Mouse (Mus musculus): ENCODE measurements at regions not wholly inside any gene's neighbourhood (a gene's known extent, or its start where the extent isn't known, plus 50 kb on each side); places are given as distances from the start of the nearest gene placed in this dataset.

- no peak for ATAC-seq (replicated peaks; ENCODE audit: low FRiP score, low read depth)
- no peaks in the 10 kb centered on the region for H3K36me3 ChIP-seq (ENCODE audit: insufficient read depth, low read length)
- peak; percentile 75 for TF ChIP-seq CTCF (IDR thresholded peaks at IDR 0.05; ENCODE audit: low read depth)
- H3K4me1 ChIP-seq (replicated peaks; ENCODE audit: insufficient read depth, low read length) = no peaks in the 10 kb centered on the region
- WGBS = 43% methylated on average over 3 of the region's 3 CpGs
- no peak overlapping the region for H3K4me2 ChIP-seq (ENCODE audit: low read length)
- no peak overlapping the region for H3K9ac ChIP-seq (ENCODE audit: low read depth, low read length)
- no peaks in the 10 kb centered on the region for H3K9me3 ChIP-seq (replicated peaks; ENCODE audit: low read length)
- H3K27me3 ChIP-seq (ENCODE audit: insufficient read depth, low read length) = no peaks in the 10 kb centered on the region
- no peak overlapping the region for H3K4me3 ChIP-seq (replicated peaks; ENCODE audit: low read depth, low read length)
- H3K27ac ChIP-seq = no peak overlapping the region
- peak; percentile 68 for DNase-seq (ENCODE audit: low spot score)
Measured at GRCm38 (mm10) chr9:116511450-116511849, 336.3 kb upstream of the Tgfbr2 start.

DNA sequence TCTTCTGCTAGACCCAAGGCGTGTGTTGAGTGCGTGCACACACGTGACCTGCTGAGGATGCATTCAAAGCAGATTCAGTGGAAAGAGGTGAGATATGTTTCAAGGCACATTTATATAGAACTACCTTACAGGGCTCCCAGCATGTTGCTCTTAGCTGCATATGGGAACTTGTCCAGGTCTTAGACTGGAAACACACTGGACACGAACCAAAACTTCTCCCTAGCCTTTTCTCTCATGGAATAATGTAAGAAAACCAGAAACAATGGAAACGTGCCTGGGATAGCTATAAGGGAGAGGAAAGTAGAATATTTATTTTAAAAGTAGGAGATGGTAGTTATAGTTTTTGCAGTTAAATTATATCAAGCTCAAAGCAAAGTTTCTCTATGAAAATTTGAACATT is 332.6 kb upstream of the Tgfbr2 start:
- ATAC-seq (replicated peaks; ENCODE audit: low FRiP score, low read depth) = no peak
- Histone ChIP-seq H3K4me1 (replicated peaks; ENCODE audit: insufficient read depth, low read length) (no peaks in the 10 kb centered on the region), H3K36me3 (ENCODE audit: insufficient read depth, low read length) (no peaks in the 10 kb centered on the region), H3K9me3 (replicated peaks; ENCODE audit: low read length) (no peaks in the 10 kb centered on the region), H3K4me2 (ENCODE audit: low read length) (no peak overlapping the region), H3K27me3 (ENCODE audit: insufficient read depth, low read length) (no peaks in the 10 kb centered on the region), H3K27ac (no peak overlapping the region), H3K9ac (ENCODE audit: low read depth, low read length) (no peak overlapping the region), H3K4me3 (replicated peaks; ENCODE audit: low read depth, low read length) (no peak overlapping the region)
- DNase-seq (ENCODE audit: low spot score) = no peak
- TF ChIP-seq CTCF (IDR thresholded peaks at IDR 0.05; ENCODE audit: low read depth) = no peak
- 87% methylated on average over 5 of the region's 5 CpGs for WGBS

DNA sequence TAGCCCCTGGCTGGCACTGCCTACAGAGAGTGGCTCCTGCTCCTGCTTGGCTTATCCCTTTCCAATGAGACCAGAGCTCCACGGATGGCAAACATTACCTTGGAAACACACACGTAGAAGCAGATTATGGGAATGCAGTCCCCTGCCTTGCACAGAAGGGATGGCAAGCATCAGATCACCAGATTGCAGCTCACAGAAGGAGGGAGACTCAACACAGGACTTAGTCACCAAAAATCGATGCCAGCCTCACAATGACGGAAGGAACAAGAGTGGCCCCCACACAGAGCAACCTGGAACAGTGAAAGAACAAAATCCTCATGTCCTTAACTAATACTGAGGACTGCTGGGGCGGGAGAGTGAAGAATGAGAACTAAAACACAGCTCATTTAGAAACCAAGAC is 327.7 kb upstream of the Tgfbr2 start:
- no peaks in the 10 kb centered on the region for H3K9me3 ChIP-seq (replicated peaks; ENCODE audit: low read length)
- WGBS = 63% methylated on average over 5 of the region's 5 CpGs

GRCm38 (mm10) chr9:116500951-116501350 is 325.8 kb upstream of the Tgfbr2 start:
- no peak overlapping the region for H3K4me3 ChIP-seq (replicated peaks; ENCODE audit: low read depth, low read length)
- no peak overlapping the region for H3K9ac ChIP-seq (ENCODE audit: low read depth, low read length)
- no peak for ATAC-seq (replicated peaks; ENCODE audit: low FRiP score, low read depth)
- DNase-seq (ENCODE audit: low spot score) = no peak
- TF ChIP-seq CTCF (IDR thresholded peaks at IDR 0.05; ENCODE audit: low read depth) = no peak
- WGBS = 94% methylated on average over 3 of the region's 3 CpGs
- H3K27me3 ChIP-seq (ENCODE audit: insufficient read depth, low read length) = no peaks in the 10 kb centered on the region
- H3K36me3 ChIP-seq (ENCODE audit: insufficient read depth, low read length) = no peaks in the 10 kb centered on the region
- H3K27ac ChIP-seq = no peak overlapping the region
- H3K9me3 ChIP-seq (replicated peaks; ENCODE audit: low read length) = no peaks in the 10 kb centered on the region
- no peaks in the 10 kb centered on the region for H3K4me1 ChIP-seq (replicated peaks; ENCODE audit: insufficient read depth, low read length)
- H3K4me2 ChIP-seq (ENCODE audit: low read length) = no peak overlapping the region

More for the DNA sequence above, 327.7 kb upstream of the Tgfbr2 start:
- no peak overlapping the region for H3K4me2 ChIP-seq (ENCODE audit: low read length)
- H3K27me3 ChIP-seq (ENCODE audit: insufficient read depth, low read length) = no peaks in the 10 kb centered on the region
- no peak overlapping the region for H3K4me3 ChIP-seq (replicated peaks; ENCODE audit: low read depth, low read length)
- H3K36me3 ChIP-seq (ENCODE audit: insufficient read depth, low read length) = no peaks in the 10 kb centered on the region
- H3K9ac ChIP-seq (ENCODE audit: low read depth, low read length) = no peak overlapping the region
- no peaks in the 10 kb centered on the region for H3K4me1 ChIP-seq (replicated peaks; ENCODE audit: insufficient read depth, low read length)
- H3K27ac ChIP-seq = no peak overlapping the region
- ATAC-seq (replicated peaks; ENCODE audit: low FRiP score, low read depth) (no peak), DNase-seq (ENCODE audit: low spot score) (no peak)
- no peak for TF ChIP-seq CTCF (IDR thresholded peaks at IDR 0.05; ENCODE audit: low read depth)

DNA sequence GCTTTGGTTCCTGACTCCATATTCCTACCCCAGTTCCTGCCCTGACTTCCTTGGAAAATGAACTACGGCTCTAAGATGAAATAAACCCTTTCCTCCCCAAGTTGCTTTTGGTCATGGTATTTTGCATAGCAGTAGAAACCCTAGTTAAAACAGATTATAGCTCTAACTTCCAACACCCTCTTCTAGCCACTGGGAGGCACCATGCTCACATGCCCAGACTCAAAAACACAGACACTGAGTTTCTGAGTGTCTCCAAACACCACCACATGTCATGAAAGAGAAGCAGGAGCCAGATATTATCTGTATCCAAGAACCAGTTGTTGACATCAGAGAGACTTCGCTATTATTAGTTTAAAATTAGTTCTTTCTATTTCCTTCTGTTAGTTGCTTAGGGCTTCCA is 316.1 kb upstream of the Tgfbr2 start:
- H3K9me3 ChIP-seq (replicated peaks; ENCODE audit: low read length) = no peaks in the 10 kb centered on the region
- H3K9ac ChIP-seq (ENCODE audit: low read depth, low read length) = no peak overlapping the region
- H3K27me3 ChIP-seq (ENCODE audit: insufficient read depth, low read length) = no peaks in the 10 kb centered on the region
- no peaks in the 10 kb centered on the region for H3K4me1 ChIP-seq (replicated peaks; ENCODE audit: insufficient read depth, low read length)
- TF ChIP-seq CTCF (IDR thresholded peaks at IDR 0.05; ENCODE audit: low read depth) = no peak
- no peak overlapping the region for H3K27ac ChIP-seq
- no peaks in the 10 kb centered on the region for H3K36me3 ChIP-seq (ENCODE audit: insufficient read depth, low read length)
- no peak for DNase-seq (ENCODE audit: low spot score)
- H3K4me3 ChIP-seq (replicated peaks; ENCODE audit: low read depth, low read length) = no peak overlapping the region
- no peak overlapping the region for H3K4me2 ChIP-seq (ENCODE audit: low read length)
- no peak for ATAC-seq (replicated peaks; ENCODE audit: low FRiP score, low read depth)
- WGBS = 89% methylated on average over 2 of the region's 2 CpGs

DNA sequence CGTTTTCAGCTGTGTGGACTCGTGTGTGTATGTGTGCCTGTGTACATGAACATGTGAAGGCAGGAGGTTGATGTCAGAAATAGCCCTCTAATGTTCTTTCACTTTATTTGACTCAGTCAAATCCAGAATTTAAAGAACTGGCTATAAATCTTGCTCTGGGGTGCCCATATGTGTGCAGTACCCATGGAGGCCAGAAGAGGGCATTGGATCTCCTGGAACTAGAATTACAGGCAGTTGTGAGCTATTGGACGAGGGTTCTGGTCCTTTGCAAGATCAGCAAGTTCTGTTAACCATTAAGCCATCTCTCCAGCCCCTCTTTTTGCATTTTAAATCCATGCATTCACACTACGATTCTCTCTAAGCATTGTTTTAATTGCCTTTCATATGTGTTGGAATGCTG is 314.6 kb upstream of the Tgfbr2 start:
- WGBS = 65% methylated on average over 4 of the region's 4 CpGs
- no peaks in the 10 kb centered on the region for H3K9me3 ChIP-seq (replicated peaks; ENCODE audit: low read length)
- no peak for ATAC-seq (replicated peaks; ENCODE audit: low FRiP score, low read depth)
- no peak overlapping the region for H3K4me2 ChIP-seq (ENCODE audit: low read length)
- H3K4me3 ChIP-seq (replicated peaks; ENCODE audit: low read depth, low read length) = no peak overlapping the region
- H3K9ac ChIP-seq (ENCODE audit: low read depth, low read length) = no peak overlapping the region
- H3K36me3 ChIP-seq (ENCODE audit: insufficient read depth, low read length) = no peaks in the 10 kb centered on the region
- peak; percentile 16 for DNase-seq (ENCODE audit: low spot score)
- no peak overlapping the region for H3K27ac ChIP-seq
- TF ChIP-seq CTCF (IDR thresholded peaks at IDR 0.05; ENCODE audit: low read depth) = peak; percentile 71
- no peaks in the 10 kb centered on the region for H3K27me3 ChIP-seq (ENCODE audit: insufficient read depth, low read length)
- H3K4me1 ChIP-seq (replicated peaks; ENCODE audit: insufficient read depth, low read length) = no peaks in the 10 kb centered on the region

DNA sequence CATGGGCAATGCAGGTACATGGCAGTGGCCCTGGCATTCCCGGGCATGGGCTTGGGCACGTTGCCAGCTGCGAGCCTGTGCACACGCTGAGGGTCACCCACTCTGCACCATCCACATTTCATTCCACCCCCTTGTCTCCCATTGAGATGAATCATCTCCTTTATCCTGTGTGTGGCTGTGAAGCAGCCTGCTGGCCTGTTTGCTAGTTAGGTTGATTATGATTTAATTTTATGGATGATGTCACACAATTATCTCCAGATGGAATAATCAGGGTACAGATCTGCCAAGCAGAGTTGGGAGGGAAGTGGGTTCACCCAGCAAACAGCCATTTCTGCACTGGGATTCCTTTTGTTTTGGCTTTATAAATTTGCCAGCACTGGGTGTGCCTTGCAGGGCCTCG is 314.1 kb upstream of the Tgfbr2 start:
- WGBS = 81% methylated on average over 5 of the region's 5 CpGs
- no peak for DNase-seq (ENCODE audit: low spot score)
- no peak for ATAC-seq (replicated peaks; ENCODE audit: low FRiP score, low read depth)

More for the DNA sequence above, 314.1 kb upstream of the Tgfbr2 start:
- H3K9me3 ChIP-seq (replicated peaks; ENCODE audit: low read length) = no peaks in the 10 kb centered on the region
- no peak overlapping the region for H3K4me2 ChIP-seq (ENCODE audit: low read length)
- no peaks in the 10 kb centered on the region for H3K27me3 ChIP-seq (ENCODE audit: insufficient read depth, low read length)
- H3K36me3 ChIP-seq (ENCODE audit: insufficient read depth, low read length) = no peaks in the 10 kb centered on the region
- H3K4me3 ChIP-seq (replicated peaks; ENCODE audit: low read depth, low read length) = no peak overlapping the region
- H3K27ac ChIP-seq = no peak overlapping the region
- no peaks in the 10 kb centered on the region for H3K4me1 ChIP-seq (replicated peaks; ENCODE audit: insufficient read depth, low read length)
- no peak overlapping the region for H3K9ac ChIP-seq (ENCODE audit: low read depth, low read length)
- no peak for TF ChIP-seq CTCF (IDR thresholded peaks at IDR 0.05; ENCODE audit: low read depth)
